Mouse (Mus musculus): Measurements from ENCODE around the gene Churc1.

GRCm38 (mm10) chr12:76810491-76810890 is 45.2 kb downstream of the Churc1 start:
- TF ChIP-seq CTCF (IDR thresholded peaks at IDR 0.05; ENCODE audit: extremely low read depth, insufficient read length, insufficient replicate concordance, low read depth, low read length): no peak
- no peak for TF ChIP-seq POLR2A (IDR thresholded peaks at IDR 0.05; ENCODE audit: low read depth, low read length)

Data from small intestine, adult 2 months (tissue).